Mouse (Mus musculus) kidney, embryonic 14.5 days (tissue): ENCODE data around the gene Olfr110. TPM values are rescaled to one million over a fixed set of nuclear protein-coding genes. Genes with fewer than 3 reads are reported as not detected.

ENCODE experiments used
- ATAC-seq: fragments of 200-750 bp; cut with Nextera tagmentation; 2 replicates; pipeline ENCODE4 v1.8.0; 2017; ENCODE audit warnings: moderate number of reproducible peaks, mild to moderate bottlenecking, moderate TSS enrichment, moderate library complexity; ENCODE audit not compliant: low FRiP score, low TSS enrichment
- H3K27ac ChIP-seq: fragments of 300-500 bp; sonication (generic); 2 replicates; pipeline ENCODE4 v1.5.1; 2014; ENCODE audit warnings: low read depth, mild to moderate bottlenecking, low read length, moderate library complexity, mixed read lengths
- H3K27me3 ChIP-seq: fragments of 300-500 bp; sonication (generic); 2 replicates; pipeline ENCODE4 v1.6.1; 2014; ENCODE audit warnings: mild to moderate bottlenecking, low read length; ENCODE audit not compliant: control insufficient read depth, insufficient read depth
- H3K36me3 ChIP-seq: fragments of 300-500 bp; sonication (generic); 2 replicates; pipeline ENCODE4 v1.6.1; 2014; ENCODE audit warnings: low read length, mixed read lengths; ENCODE audit not compliant: control insufficient read depth, insufficient read depth
- H3K4me1 ChIP-seq: fragments of 300-500 bp; sonication (generic); 2 replicates; pipeline ENCODE4 v1.6.1; 2014; ENCODE audit warnings: low read length, mixed read lengths; ENCODE audit not compliant: control insufficient read depth, insufficient read depth
- H3K4me2 ChIP-seq: fragments of 300-500 bp; sonication (generic); replicated peaks from 2 replicates; pipeline ENCODE4 v1.6.1; 2014; ENCODE audit warnings: low read depth, mild to moderate bottlenecking, low read length
- H3K4me3 ChIP-seq: fragments of 300-500 bp; sonication (generic); 2 replicates; pipeline ENCODE4 v1.5.1; 2014; ENCODE audit warnings: mild to moderate bottlenecking, low read length
- H3K9ac ChIP-seq: fragments of 300-500 bp; sonication (generic); 2 replicates; pipeline ENCODE4 v1.6.1; 2014; ENCODE audit warnings: low read depth, mild to moderate bottlenecking, low read length, moderate library complexity
- H3K9me3 ChIP-seq: fragments of 300-500 bp; sonication (generic); 2 replicates; pipeline ENCODE4 v1.6.1; 2016; ENCODE audit warnings: low read length; ENCODE audit not compliant: control insufficient read depth
- WGBS: fragments of 180-500 bp; shearing (Covaris S2); extraction: QIAGEN DNeasy Blood & Tissue Kit; methylation state at CpG from one replicate; pipeline ENCODE4 v1.1.7; 2014; 5-methylcytosine and 5-hydroxymethylcytosine counted together
- polyA plus RNA-seq: library from polyadenylated mRNA; unstranded; fragments of >200 nt; fragmentation: Nextera tagmentation; extraction: Ambion mirVana; gene quantifications from 2 replicates; pipeline ENCODE4 v1.2.1, GENCODE M21; 2014

The Olfr110 gene
- polyA plus RNA-seq, 1 experiment from 2014 or later: not detected

DNA sequence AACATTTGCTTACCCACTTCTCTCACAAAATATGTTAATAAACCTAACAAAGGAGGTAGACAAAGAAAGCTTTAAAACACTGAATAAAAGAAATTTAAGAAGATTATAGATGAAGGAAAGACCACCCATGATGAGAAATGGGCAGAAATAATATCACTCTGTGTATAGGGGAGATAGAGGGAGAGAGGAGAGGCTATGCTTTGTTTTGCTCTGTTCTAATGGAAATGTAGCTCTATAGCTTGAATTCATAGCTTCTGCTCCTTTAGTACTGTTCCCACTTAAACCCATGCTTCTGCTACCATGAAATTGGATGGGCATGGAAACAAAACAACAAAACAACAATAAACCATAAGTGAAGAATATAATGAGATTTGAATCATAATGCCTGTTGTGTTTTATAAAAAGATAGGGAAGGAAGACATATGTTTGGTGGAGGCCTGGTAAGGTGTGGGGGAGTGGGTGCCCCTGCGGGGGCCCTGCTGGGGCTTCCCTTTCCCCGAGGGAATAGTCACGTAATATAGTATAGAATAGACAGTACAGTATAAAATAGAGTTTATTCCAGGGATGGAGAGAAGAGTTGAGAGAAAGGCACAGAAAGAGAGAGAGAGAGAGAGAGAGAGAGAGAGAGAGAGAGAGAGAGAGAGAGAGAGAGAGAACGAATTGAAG lies 49.3 kb downstream of the Olfr110 start:
- WGBS: 87% methylated on average over 4 of the region's 4 CpGs
- H3K9me3 ChIP-seq: no peaks in the 10 kb centered on the region
- H3K36me3 ChIP-seq: no peaks in the 10 kb centered on the region
- no peak overlapping the region for H3K9ac ChIP-seq
- H3K27ac ChIP-seq: no peak overlapping the region
- no peak overlapping the region for H3K4me3 ChIP-seq
- ATAC-seq: no peak
- no peaks in the 10 kb centered on the region for H3K4me1 ChIP-seq
- no peak overlapping the region for H3K4me2 ChIP-seq
- H3K27me3 ChIP-seq: no peaks in the 10 kb centered on the region

DNA sequence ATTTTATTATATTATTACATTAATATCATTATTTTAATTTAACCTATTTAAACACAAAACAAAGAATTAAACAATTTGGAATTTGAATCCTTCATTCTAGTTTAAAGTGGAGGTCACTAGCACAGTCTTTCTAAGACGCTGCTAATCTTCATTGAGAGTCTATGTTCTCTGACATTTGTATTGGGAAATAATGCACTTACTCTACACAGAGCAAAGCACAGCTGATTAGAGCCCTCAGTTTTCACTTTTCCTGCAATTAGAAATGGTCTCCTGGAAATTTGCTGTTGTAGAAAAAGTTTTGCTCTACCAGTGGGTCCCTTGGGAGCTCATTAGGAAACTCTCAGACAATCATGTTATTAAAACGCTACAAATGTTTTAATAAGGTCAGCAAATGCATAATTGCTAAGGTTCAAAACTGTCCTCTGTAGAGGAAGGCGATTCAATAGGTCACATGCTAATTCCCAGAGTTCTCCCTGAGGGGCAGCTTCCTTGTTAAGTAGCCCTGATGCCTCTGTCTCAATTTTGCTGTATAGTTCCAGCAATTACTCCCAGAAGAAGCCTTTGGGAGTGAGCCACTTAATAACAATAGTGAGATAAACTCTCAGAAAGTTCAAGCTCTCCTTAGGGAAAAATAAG lies 51.6 kb downstream of the Olfr110 start:
- H3K4me1 ChIP-seq: no peaks in the 10 kb centered on the region
- no peak overlapping the region for H3K4me3 ChIP-seq
- no peak overlapping the region for H3K27ac ChIP-seq
- no peaks in the 10 kb centered on the region for H3K36me3 ChIP-seq
- no peak for ATAC-seq
- H3K9ac ChIP-seq: no peak overlapping the region
- 72% methylated on average over 3 of the region's 3 CpGs for WGBS
- no peaks in the 10 kb centered on the region for H3K9me3 ChIP-seq
- H3K4me2 ChIP-seq: no peak overlapping the region
- H3K27me3 ChIP-seq: no peaks in the 10 kb centered on the region

Other genes starting within 250 kb of the Olfr110 start
- not detected in 2 replicates for gene Olfr98, start 228.7 kb upstream of the Olfr110 start, polyA plus RNA-seq
- 1.1 and 1.3 TPM in 2 replicates for gene H2-M3, start 222.2 kb upstream of the Olfr110 start, polyA plus RNA-seq
- gene Olfr99, start 209.0 kb upstream of the Olfr110 start, polyA plus RNA-seq: not detected in 2 replicates
- not detected in 2 replicates for gene Olfr101, start 188.2 kb upstream of the Olfr110 start, polyA plus RNA-seq
- not detected in 2 replicates for gene Olfr102, start 175.4 kb upstream of the Olfr110 start, polyA plus RNA-seq
- not detected in 2 replicates for gene Olfr103, start 152.8 kb upstream of the Olfr110 start, polyA plus RNA-seq
- not detected in 2 replicates for gene Olfr104-ps, start 132.9 kb upstream of the Olfr110 start, polyA plus RNA-seq
- gene Olfr105-ps, start 113.4 kb upstream of the Olfr110 start, polyA plus RNA-seq: not detected in 2 replicates
- gene Olfr106-ps, start 102.1 kb upstream of the Olfr110 start, polyA plus RNA-seq: not detected in 2 replicates
- gene Olfr107, start 93.2 kb upstream of the Olfr110 start, polyA plus RNA-seq: not detected in 2 replicates
- not detected in 2 replicates for gene Olfr108, start 47.0 kb upstream of the Olfr110 start, polyA plus RNA-seq
- not detected in 2 replicates for gene Olfr109, start 33.6 kb upstream of the Olfr110 start, polyA plus RNA-seq
- gene H2-M2, start 8.9 kb upstream of the Olfr110 start, polyA plus RNA-seq: not detected in 2 replicates
- gene Olfr111, start 15.6 kb downstream of the Olfr110 start, polyA plus RNA-seq: not detected in 2 replicates
- gene Olfr112, start 77.0 kb downstream of the Olfr110 start, polyA plus RNA-seq: not detected in 2 replicates
- not detected in 2 replicates for gene Olfr113, start 85.2 kb downstream of the Olfr110 start, polyA plus RNA-seq
- gene Olfr114, start 100.3 kb downstream of the Olfr110 start, polyA plus RNA-seq: not detected in 2 replicates
- gene Olfr115, start 134.6 kb downstream of the Olfr110 start, polyA plus RNA-seq: not detected in 2 replicates
- gene Olfr116, start 134.7 kb downstream of the Olfr110 start, polyA plus RNA-seq: not detected in 2 replicates
- not detected in 2 replicates for gene Olfr117, start 171.3 kb downstream of the Olfr110 start, polyA plus RNA-seq
- not detected in 2 replicates for gene Olfr118, start 174.5 kb downstream of the Olfr110 start, polyA plus RNA-seq
- not detected in 2 replicates for gene Olfr119, start 204.1 kb downstream of the Olfr110 start, polyA plus RNA-seq
- not detected in 2 replicates for gene Olfr120, start 229.3 kb downstream of the Olfr110 start, polyA plus RNA-seq